Mouse (Mus musculus) effector memory CD4-positive, alpha-beta T cell, adult 7 months (primary cell): ENCODE data around the gene Dyrk1b. TPM values are rescaled to one million over a fixed set of nuclear protein-coding genes. Genes with fewer than 3 reads are reported as not detected.

Experiments
- polyA plus RNA-seq: library from polyadenylated mRNA; unstranded; fragments of 100-300 nt; shearing (Covaris generic); gene quantifications from one replicate; pipeline ENCODE4 v1.2.1, GENCODE M21; 2017

Gene Dyrk1b
- polyA plus RNA-seq = 10.2 TPM

DNA sequence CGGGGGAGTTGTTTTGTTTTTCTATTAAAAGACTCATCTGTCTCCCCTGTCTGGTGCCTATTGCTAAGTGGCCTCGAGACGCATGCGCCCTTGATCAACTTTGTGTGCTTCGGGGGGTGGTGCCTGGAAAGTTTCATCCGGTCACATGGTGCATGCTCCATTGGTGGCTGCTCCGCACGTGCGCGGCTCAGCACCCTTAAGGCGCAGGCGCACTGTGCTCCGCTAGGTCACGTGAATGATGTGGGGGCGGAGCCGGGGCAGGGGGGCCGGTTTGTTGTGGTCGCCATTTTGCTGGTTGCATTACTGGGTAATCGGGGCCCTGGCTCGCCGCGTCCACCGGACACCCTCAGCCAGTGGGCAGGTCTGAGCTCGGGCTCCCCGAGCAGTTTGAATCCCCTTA is at the start of gene Dyrk1b:
Gene Dyrk1b (plus strand): TSS at position 242 of the 400 bp plus-strand sequence.

DNA sequence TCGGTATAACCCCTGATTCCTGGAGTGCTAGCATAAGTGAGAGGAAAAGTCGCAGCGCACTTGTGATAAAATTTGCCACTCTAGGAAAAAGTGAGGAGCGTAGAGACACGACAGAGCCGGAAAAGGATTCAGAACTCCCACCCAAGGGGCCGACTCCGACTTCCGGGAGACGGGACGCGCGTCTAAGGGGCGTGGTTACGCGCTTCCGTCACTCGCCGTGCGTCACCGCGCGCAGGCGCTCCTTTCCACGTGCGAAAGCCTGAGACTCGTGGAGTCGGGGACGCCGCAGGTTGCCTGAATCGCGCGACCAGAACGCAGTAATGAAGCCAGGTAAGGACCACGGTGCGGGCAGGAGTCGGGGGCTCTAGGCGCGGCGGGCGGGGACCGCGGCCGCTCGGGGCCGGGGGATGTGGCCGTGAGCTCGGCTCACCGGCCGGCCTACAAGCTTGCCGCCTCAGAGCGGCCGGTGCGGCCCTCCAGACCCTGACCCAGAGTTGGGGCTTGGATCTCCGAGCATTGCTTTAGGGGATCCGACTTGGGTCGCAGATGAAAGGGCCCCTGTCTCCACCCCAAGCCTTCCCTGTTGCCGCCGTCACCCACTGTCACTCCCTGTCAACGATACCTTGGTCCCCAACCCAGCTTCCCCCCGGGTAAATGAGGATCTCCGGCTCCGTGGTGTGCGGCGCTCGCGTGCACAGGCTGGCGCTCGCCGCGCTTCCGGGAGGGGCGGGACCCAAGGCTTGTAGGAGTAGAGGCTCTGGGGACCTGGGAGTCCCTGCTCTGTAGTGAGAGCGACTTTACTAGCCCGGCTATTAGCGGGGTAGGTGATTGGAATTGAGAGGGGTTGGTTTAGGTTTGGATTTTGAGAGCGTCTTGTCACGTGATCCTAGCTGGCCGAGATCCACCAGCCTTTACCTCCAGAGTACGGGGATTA is 9.5 kb upstream of the Dyrk1b start, which contains the start of gene Fbl:
Gene Fbl (plus strand): TSS at position 222 of the 934 bp plus-strand sequence.

Other genes with a start within 250 kb of the Dyrk1b start
- 7.3 TPM for gene Zfp780b, start 200.3 kb upstream of the Dyrk1b start, polyA plus RNA-seq
- 8.1 TPM for gene Zfp850, start 165.4 kb upstream of the Dyrk1b start, polyA plus RNA-seq
- 151 TPM for gene Psmc4, start 129.4 kb upstream of the Dyrk1b start, polyA plus RNA-seq
- 0.55 TPM for gene Fcgbp, start 108.2 kb upstream of the Dyrk1b start, polyA plus RNA-seq
- gene 9530053A07Rik, start 50.0 kb upstream of the Dyrk1b start, polyA plus RNA-seq = 0.10 TPM
- 180 TPM for gene Fbl, start 9.8 kb upstream of the Dyrk1b start, polyA plus RNA-seq
- gene Eid2, start 88.4 kb downstream of the Dyrk1b start, polyA plus RNA-seq = 13.7 TPM
- gene Eid2b, start 98.3 kb downstream of the Dyrk1b start, polyA plus RNA-seq = 0.79 TPM
- gene Selenov, start 111.7 kb downstream of the Dyrk1b start, polyA plus RNA-seq = 0.40 TPM
- gene Dll3, start 122.8 kb downstream of the Dyrk1b start, polyA plus RNA-seq = not detected
- gene Timm50, start 132.6 kb downstream of the Dyrk1b start, polyA plus RNA-seq = 51.7 TPM
- gene Supt5, start 159.3 kb downstream of the Dyrk1b start, polyA plus RNA-seq = 172 TPM
- 871 TPM for gene Rps16, start 171.2 kb downstream of the Dyrk1b start, polyA plus RNA-seq
- 21.7 TPM for gene Plekhg2, start 193.1 kb downstream of the Dyrk1b start, polyA plus RNA-seq
- 606 TPM for gene Zfp36, start 200.8 kb downstream of the Dyrk1b start, polyA plus RNA-seq
- gene Med29, start 213.2 kb downstream of the Dyrk1b start, polyA plus RNA-seq = 20.2 TPM
- gene Paf1, start 213.5 kb downstream of the Dyrk1b start, polyA plus RNA-seq = 160 TPM